Mouse (Mus musculus): Measurements from ENCODE around the gene Snd1.

DNA sequence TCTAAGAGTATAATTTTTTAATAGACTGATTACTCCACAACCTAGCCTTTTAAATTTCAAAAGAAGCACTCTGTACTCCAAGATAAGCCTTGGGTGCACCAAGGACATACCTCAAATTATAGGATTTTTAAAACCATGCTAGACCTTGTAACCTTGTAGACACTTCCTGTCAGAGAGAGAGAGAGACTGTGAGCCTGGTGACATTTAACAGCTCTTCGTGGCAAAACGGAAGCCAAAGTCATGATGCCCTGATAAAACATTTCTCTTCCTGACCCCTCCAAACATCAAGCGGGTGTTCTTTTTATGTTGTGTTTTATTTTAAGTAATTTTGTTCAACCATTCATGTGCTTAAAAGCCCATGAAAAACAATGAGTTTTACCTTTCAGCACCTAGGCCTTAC lies 316.9 kb downstream of the Snd1 start:
- TF ChIP-seq CTCF (IDR thresholded peaks at IDR 0.05; ENCODE audit: control insufficient read depth, insufficient read depth, low read length), result no peak
- no peak for TF ChIP-seq POLR2A (IDR thresholded peaks at IDR 0.05; ENCODE audit: borderline replicate concordance, control insufficient read depth, low read depth, low read length)
